Mouse (Mus musculus) cerebellum, adult 2 months (tissue): Measurements from ENCODE around the gene Dscaml1.

ENCODE experiments used
- CTCF ChIP-seq: fragments of 200-500 bp; IDR thresholded peaks from 2 replicates; pipeline ENCODE4 v1.5.1; 2011; ENCODE audit warnings: low read depth, mild to moderate bottlenecking, control low read depth, low read length, moderate library complexity, borderline replicate concordance; ENCODE audit not compliant: insufficient read depth
- POLR2A ChIP-seq: fragments of 200-500 bp; IDR thresholded peaks from 2 replicates; pipeline ENCODE4 v1.6.1; 2011; ENCODE audit warnings: low read length, control low read depth, borderline replicate concordance; ENCODE audit not compliant: insufficient read depth

DNA sequence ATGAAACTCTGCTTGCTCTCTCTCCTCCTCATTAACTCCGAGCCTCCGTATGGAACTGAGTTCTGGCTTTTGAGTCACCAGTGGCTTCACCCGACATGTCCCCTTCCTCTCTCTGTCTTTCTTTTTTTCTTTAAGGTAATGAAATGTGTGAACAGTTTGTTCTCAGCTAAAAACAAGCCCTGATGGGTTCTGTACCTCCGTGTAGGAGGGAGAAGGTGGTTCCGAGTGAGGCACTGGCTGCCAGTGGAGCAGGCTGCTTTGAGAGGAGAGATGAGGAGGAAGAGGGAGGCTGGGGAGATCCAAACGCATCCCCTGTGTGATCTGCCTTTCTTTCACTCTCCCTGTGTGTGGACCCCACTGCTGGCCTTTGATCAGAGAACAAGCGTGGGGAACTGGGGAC is 111.2 kb downstream of the Dscaml1 start:
- TF ChIP-seq CTCF: no peak
- TF ChIP-seq POLR2A: no peak
